Mouse (Mus musculus): ENCODE results near the gene Lhfpl3. TPM values are rescaled to one million over a fixed set of nuclear protein-coding genes. Genes with fewer than 3 reads are reported as not detected.

The Lhfpl3 gene
- total RNA-seq, 2 experiments from 2014 or later, result 1.4 TPM

- DNase-seq (ENCODE audit: low spot score in 2 of 2), result no peak
Observed at GRCm38 (mm10) chr5:23126851-23127250, 381.0 kb downstream of the Lhfpl3 start.

- DNase-seq (ENCODE audit: low spot score in 2 of 2), result no peak
Observed at GRCm38 (mm10) chr5:23140183-23140921, 394.5 kb downstream of the Lhfpl3 start.

- no peak for DNase-seq (ENCODE audit: low spot score in 2 of 2)
Observed at GRCm38 (mm10) chr5:23153210-23153609, 407.4 kb downstream of the Lhfpl3 start.

GRCm38 (mm10) chr5:23154439-23154838 is 408.6 kb downstream of the Lhfpl3 start:
- DNase-seq (ENCODE audit: low spot score in 2 of 2), result no peak

- no peak for DNase-seq (ENCODE audit: low spot score in 2 of 2)
Observed at GRCm38 (mm10) chr5:23165947-23166350, 420.1 kb downstream of the Lhfpl3 start.

- no peak for DNase-seq (ENCODE audit: low spot score in 2 of 2)
Observed at GRCm38 (mm10) chr5:23166658-23167057, 420.8 kb downstream of the Lhfpl3 start.

- DNase-seq (ENCODE audit: low spot score in 2 of 2), result no peak
Observed at GRCm38 (mm10) chr5:23189633-23190032, 443.8 kb downstream of the Lhfpl3 start.

GRCm38 (mm10) chr5:23196879-23197278 is 451.0 kb downstream of the Lhfpl3 start:
- DNase-seq (ENCODE audit: low spot score in 2 of 2), result no peak

- DNase-seq (ENCODE audit: low spot score in 2 of 2), result no peak
Observed at GRCm38 (mm10) chr5:23213086-23213485, 467.2 kb downstream of the Lhfpl3 start.

GRCm38 (mm10) chr5:23214646-23215045 is 468.8 kb downstream of the Lhfpl3 start:
- no peak for DNase-seq (ENCODE audit: low spot score in 2 of 2)

GRCm38 (mm10) chr5:23219655-23220054 is 473.8 kb downstream of the Lhfpl3 start:
- no peak for DNase-seq (ENCODE audit: low spot score in 2 of 2)

- DNase-seq (ENCODE audit: low spot score in 2 of 2), result peak; percentile 36 to 65
Observed at GRCm38 (mm10) chr5:23224759-23225536, 479.1 kb downstream of the Lhfpl3 start.

- no peak for DNase-seq (ENCODE audit: low spot score in 2 of 2)
Observed at GRCm38 (mm10) chr5:23225621-23226020, 479.8 kb downstream of the Lhfpl3 start.

GRCm38 (mm10) chr5:23226753-23227152 is 480.9 kb downstream of the Lhfpl3 start:
- no peak for DNase-seq (ENCODE audit: low spot score in 2 of 2)

GRCm38 (mm10) chr5:23246974-23247373 is 501.1 kb downstream of the Lhfpl3 start:
- peak; percentile 43 to 66 for DNase-seq (ENCODE audit: low spot score in 2 of 2)

- no peak for DNase-seq (ENCODE audit: low spot score in 2 of 2)
Observed at GRCm38 (mm10) chr5:23247784-23248183, 501.9 kb downstream of the Lhfpl3 start.

- no peak for DNase-seq (ENCODE audit: low spot score in 2 of 2)
Observed at GRCm38 (mm10) chr5:23248303-23248702, 502.4 kb downstream of the Lhfpl3 start.

- no peak for DNase-seq (ENCODE audit: low spot score in 2 of 2)
Observed at GRCm38 (mm10) chr5:23249896-23250875, 504.3 kb downstream of the Lhfpl3 start.

GRCm38 (mm10) chr5:23251462-23252224 is 505.8 kb downstream of the Lhfpl3 start:
- DNase-seq (ENCODE audit: low spot score in 2 of 2), result peak; percentile 72 to 83

- DNase-seq (ENCODE audit: low spot score in 2 of 2), result no peak
Observed at GRCm38 (mm10) chr5:23255816-23256418, 510.1 kb downstream of the Lhfpl3 start.

All from adrenal gland, adult 18-20 months (tissue).